Mouse (Mus musculus) right cerebral cortex, postnatal 36 days (tissue): ENCODE data around the gene Plxnb3.
"Not testable (repeated sequence)": the region's sequence is repeated elsewhere in the genome, so short reads cannot be mapped to it uniquely, and the experiment has no call there.

Experiments
- DNase-seq, 2 experiments: peaks; one replicate each; pipeline ENCODE4 v3.0.0; 2022; ENCODE audit warnings: low spot score in 2 of 2, mixed read lengths in 1 of 2

Gene Plxnb3

GRCm38 (mm10) chrX:73756334-73757140, at the start of gene Plxnb3:
Plxnb3 (plus strand) TSS chrX:73757090.
- DNase-seq, result no peak

GRCm38 (mm10) chrX:73715476-73716108, 41.3 kb upstream of the Plxnb3 start:
- no peak for DNase-seq

- peak; percentile 82 for DNase-seq
Observed at GRCm38 (mm10) chrX:73716109-73716661, 40.7 kb upstream of the Plxnb3 start, which contains the start of the genes Bcap31 and Abcd1. Bcap31 (minus strand) TSS chrX:73716175. Abcd1 (plus strand) TSS chrX:73716597.

- DNase-seq, result no peak
Observed at GRCm38 (mm10) chrX:73716709-73717545, 40.0 kb upstream of the Plxnb3 start.

GRCm38 (mm10) chrX:73717667-73718066, 39.2 kb upstream of the Plxnb3 start:
- DNase-seq, result no peak

- DNase-seq, result no peak
Observed at GRCm38 (mm10) chrX:73718271-73718670, 38.6 kb upstream of the Plxnb3 start.

GRCm38 (mm10) chrX:73718686-73719362, 38.1 kb upstream of the Plxnb3 start:
- DNase-seq, result no peak

- DNase-seq, result no peak
Observed at GRCm38 (mm10) chrX:73730908-73731307, 26.0 kb upstream of the Plxnb3 start.

- no peak for DNase-seq
Observed at GRCm38 (mm10) chrX:73738155-73738554, 18.7 kb upstream of the Plxnb3 start.

- no peak for DNase-seq
Observed at GRCm38 (mm10) chrX:73739151-73739550, 17.7 kb upstream of the Plxnb3 start.

- not testable (repeated sequence) for DNase-seq
Observed at GRCm38 (mm10) chrX:73739841-73740240, 17.0 kb upstream of the Plxnb3 start.

GRCm38 (mm10) chrX:73744774-73745481, 12.0 kb upstream of the Plxnb3 start:
- DNase-seq, result no peak

- DNase-seq, result no peak
Observed at GRCm38 (mm10) chrX:73748977-73749376, 7.9 kb upstream of the Plxnb3 start.

- no peak for DNase-seq
Observed at GRCm38 (mm10) chrX:73758611-73759290, 1.9 kb downstream of the Plxnb3 start.

- no peak for DNase-seq
Observed at GRCm38 (mm10) chrX:73765311-73765710, 8.4 kb downstream of the Plxnb3 start.

GRCm38 (mm10) chrX:73767267-73767666, 10.4 kb downstream of the Plxnb3 start:
- DNase-seq, result no peak

- DNase-seq, result peak in 1 of 2 experiments; percentile 41
Observed at GRCm38 (mm10) chrX:73774168-73774760, 17.4 kb downstream of the Plxnb3 start, which contains the start of gene Srpk3. Srpk3 (plus strand) TSS chrX:73774405.

GRCm38 (mm10) chrX:73774802-73775483, 18.1 kb downstream of the Plxnb3 start:
- no peak for DNase-seq

GRCm38 (mm10) chrX:73782227-73782626, 25.3 kb downstream of the Plxnb3 start:
- no peak for DNase-seq
